Mouse (Mus musculus) bone marrow, adult 2 months (tissue): ENCODE measurements around the gene Icam1. TPM values are rescaled to one million over a fixed set of nuclear protein-coding genes. Genes with fewer than 3 reads are reported as not detected.

ENCODE experiments used
- H3K27ac ChIP-seq: fragments of 200-500 bp; 2 replicates; pipeline ENCODE4 v1.5.1; 2012; ENCODE audit warnings: low read depth, mild to moderate bottlenecking, control low read depth, inconsistent platforms, low read length; ENCODE audit not compliant: control insufficient read depth, poor library complexity, insufficient read depth
- H3K4me1 ChIP-seq: fragments of 200-500 bp; 2 replicates; pipeline ENCODE4 v1.6.1; 2011; ENCODE audit warnings: low read length; ENCODE audit not compliant: control insufficient read depth, insufficient read depth
- H3K4me3 ChIP-seq: fragments of 200-500 bp; replicated peaks from 2 replicates; pipeline ENCODE3; 2011; ENCODE audit warnings: mild to moderate bottlenecking, low read depth, low read length, control low read depth; ENCODE audit not compliant: control insufficient read depth
- CTCF ChIP-seq: fragments of 200-500 bp; IDR thresholded peaks from 2 replicates; pipeline ENCODE4 v1.5.1; 2011; ENCODE audit warnings: low read length, control low read depth; ENCODE audit not compliant: control insufficient read depth, insufficient read depth
- POLR2A ChIP-seq: fragments of 200-500 bp; IDR thresholded peaks from 2 replicates; pipeline ENCODE4 v1.6.1; 2011; ENCODE audit warnings: low read depth, mild to moderate bottlenecking, control low read depth, low read length, borderline replicate concordance; ENCODE audit not compliant: control insufficient read depth
- WGBS: fragments of 180-500 bp; shearing (Covaris S2); methylation state at CpG from one replicate; pipeline ENCODE4 v1.1.7; 2018; 5-methylcytosine and 5-hydroxymethylcytosine counted together
- polyA plus RNA-seq: library from polyadenylated mRNA; stranded (reverse); fragments of >200 nt; gene quantifications from 2 replicates; pipeline ENCODE4 v1.2.4, GENCODE M21; 2011; ENCODE audit warnings: low replicate concordance; ENCODE audit not compliant: missing spikeins, insufficient read depth, insufficient read length

The Icam1 gene
- polyA plus RNA-seq, 1 experiment, result 15.3 TPM

DNA sequence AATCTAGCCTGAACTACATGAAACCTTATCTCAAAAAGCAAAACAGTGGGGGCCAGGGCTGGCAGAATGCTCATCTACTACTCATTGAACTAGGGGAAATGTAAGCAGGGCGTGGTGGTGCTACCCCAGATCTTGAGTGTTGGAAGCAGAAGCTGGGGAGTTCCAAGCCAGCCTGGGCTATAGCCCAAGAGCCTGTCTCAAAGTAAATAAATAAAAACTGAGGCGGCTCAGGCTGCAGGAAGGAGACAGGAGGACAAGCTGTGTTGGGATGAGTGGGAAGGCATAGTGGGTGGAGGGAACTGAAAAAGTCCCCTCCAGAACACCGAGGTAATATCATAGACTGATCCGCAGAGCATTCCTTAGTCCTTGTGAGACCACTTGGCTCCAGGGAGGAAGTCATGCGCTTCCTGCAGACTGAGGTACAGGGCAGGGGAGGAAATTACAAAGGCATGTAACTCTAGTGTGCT lies 3.9 kb upstream of the Icam1 start:
- Histone ChIP-seq H3K4me1 (peaks cover 4% of the 10 kb centered on the region; the same call in 1 of the 2 replicates), H3K4me3 (no peak overlapping the region), H3K27ac (no peak overlapping the region)
- 12% methylated on average over 5 of the region's 5 CpGs for WGBS
- no peak for TF ChIP-seq CTCF
- no peak for TF ChIP-seq POLR2A

GRCm38 (mm10) chr9:21012368-21012767 lies 3.4 kb upstream of the Icam1 start:
- WGBS, result 3% methylated on average over 1 of the region's 1 CpGs
- TF ChIP-seq POLR2A (no peak), CTCF (no peak)
- H3K27ac ChIP-seq, result no peak overlapping the region
- H3K4me3 ChIP-seq, result no peak overlapping the region
- peaks cover 4% of the 10 kb centered on the region; the same call in 1 of the 2 replicates for H3K4me1 ChIP-seq

GRCm38 (mm10) chr9:21014691-21015570 lies 854 bp upstream of the Icam1 start:
- WGBS, result 1% methylated on average over 29 of the region's 29 CpGs
- TF ChIP-seq POLR2A, result peak; percentile 41; the same call in 1 of the 2 replicates
- TF ChIP-seq CTCF, result no peak
- peak overlapping the region; percentile 76 for H3K27ac ChIP-seq
- H3K4me1 ChIP-seq, result peaks cover 7% of the 10 kb centered on the region; the same call in 1 of the 2 replicates
- peak overlapping the region; percentile 62 for H3K4me3 ChIP-seq

GRCm38 (mm10) chr9:21016331-21017176 lies 769 bp downstream of the Icam1 start:
- Histone ChIP-seq H3K4me3 (peak overlapping the region; percentile 62), H3K4me1 (peaks cover 7% of the 10 kb centered on the region; the same call in 1 of the 2 replicates), H3K27ac (no peak overlapping the region)
- TF ChIP-seq POLR2A, result no peak
- no peak for TF ChIP-seq CTCF
- 3% methylated on average over 17 of the region's 17 CpGs for WGBS

DNA sequence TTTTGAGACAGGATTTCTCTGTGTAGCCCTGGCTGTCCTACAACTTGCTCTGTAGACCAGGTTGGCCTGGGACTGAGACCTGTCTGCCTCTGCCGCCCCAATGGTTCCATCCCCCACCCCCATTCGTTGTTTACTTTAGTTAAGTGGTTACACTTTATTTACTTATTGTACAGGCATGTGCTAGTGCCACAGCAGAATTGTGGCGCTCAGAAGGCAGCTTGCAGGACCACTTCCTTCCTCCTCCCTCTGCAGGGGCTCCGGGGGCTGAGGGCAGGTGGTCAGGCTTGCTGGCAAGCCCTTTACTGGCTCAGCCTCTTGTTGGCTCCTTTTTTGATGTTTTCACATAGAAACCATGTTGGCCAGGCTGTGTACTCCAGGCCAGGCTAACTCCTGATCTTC lies 1.4 kb downstream of the Icam1 start:
- H3K27ac ChIP-seq, result peak overlapping the region; percentile 25
- H3K4me3 ChIP-seq, result peak overlapping the region; percentile 7
- WGBS, result 9% methylated on average over 4 of the region's 4 CpGs

GRCm38 (mm10) chr9:21018600-21018999 lies 2.8 kb downstream of the Icam1 start:
- TF ChIP-seq POLR2A (no peak), CTCF (no peak)
- Histone ChIP-seq H3K27ac (no peak overlapping the region), H3K4me3 (no peak overlapping the region), H3K4me1 (peaks cover 7% of the 10 kb centered on the region; the same call in 1 of the 2 replicates)
- WGBS, result 70% methylated on average over 2 of the region's 2 CpGs

More for the DNA sequence above, 1.4 kb downstream of the Icam1 start:
- peaks cover 7% of the 10 kb centered on the region; the same call in 1 of the 2 replicates for H3K4me1 ChIP-seq
- no peak for TF ChIP-seq POLR2A
- no peak for TF ChIP-seq CTCF

GRCm38 (mm10) chr9:21021363-21021762 lies 5.6 kb downstream of the Icam1 start:
- TF ChIP-seq CTCF (no peak), POLR2A (no peak)
- WGBS, result 81% methylated on average over 3 of the region's 3 CpGs
- Histone ChIP-seq H3K4me3 (no peak overlapping the region), H3K27ac (no peak overlapping the region), H3K4me1 (peaks cover 4% of the 10 kb centered on the region; the same call in 1 of the 2 replicates)

DNA sequence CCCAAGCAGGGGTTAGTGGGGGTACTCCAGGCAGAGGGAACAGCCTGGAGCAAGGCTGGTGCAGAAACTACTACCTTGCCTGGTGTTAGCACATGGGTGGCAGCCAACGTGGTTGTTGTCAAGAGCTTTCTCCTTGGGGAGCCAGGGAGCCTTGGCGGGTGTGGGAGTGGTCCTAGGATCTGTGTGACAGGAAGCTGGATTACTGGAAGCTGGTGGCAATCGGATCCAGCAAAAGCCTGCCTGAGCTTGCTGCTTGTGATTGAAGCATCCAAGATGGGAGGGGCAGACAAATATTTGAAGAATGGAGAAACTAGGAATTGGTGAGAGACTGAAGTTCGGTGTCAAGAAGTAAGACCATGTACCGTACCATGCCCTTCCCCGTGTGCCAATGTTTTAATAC lies 6.5 kb downstream of the Icam1 start:
- Histone ChIP-seq H3K27ac (no peak overlapping the region), H3K4me3 (no peak overlapping the region), H3K4me1 (peaks cover 3% of the 10 kb centered on the region; the same call in 1 of the 2 replicates)
- TF ChIP-seq CTCF (no peak), POLR2A (no peak)
- 92% methylated on average over 6 of the region's 6 CpGs for WGBS
